Mouse (Mus musculus): Measurements from ENCODE around the gene Dbn1. TPM values are rescaled to one million over a fixed set of nuclear protein-coding genes. Genes with fewer than 3 reads are reported as not detected.
"Not testable (repeated sequence)": the region's sequence is repeated elsewhere in the genome, so short reads cannot be mapped to it uniquely, and the experiment has no call there.

Gene Dbn1
- polyA plus RNA-seq, 1 experiment = 0.62 TPM

GRCm38 (mm10) chr13:55446483-55447105 is 41.3 kb downstream of the Dbn1 start:
- TF ChIP-seq POLR2A (IDR thresholded peaks at IDR 0.05; ENCODE audit: borderline replicate concordance, low read depth, low read length) = no peak
- TF ChIP-seq CTCF (IDR thresholded peaks at IDR 0.05; ENCODE audit: low read depth, low read length) = no peak
- H3K4me1 ChIP-seq (ENCODE audit: control insufficient read depth, insufficient read depth, low read length) = peaks cover 22% of the 10 kb centered on the region
- peak overlapping the region; percentile 93 for H3K4me3 ChIP-seq (ENCODE audit: insufficient read depth, low read length)
- H3K27ac ChIP-seq (ENCODE audit: insufficient read depth, low read depth, low read length) = 0 out of 2 replicates have a peak overlapping the region, but pooled peaks have one; percentile 40

- peak overlapping the region; percentile 78 for H3K27ac ChIP-seq (ENCODE audit: insufficient read depth, low read depth, low read length)
- no peak for TF ChIP-seq CTCF (IDR thresholded peaks at IDR 0.05; ENCODE audit: low read depth, low read length)
- no peak for TF ChIP-seq POLR2A (IDR thresholded peaks at IDR 0.05; ENCODE audit: borderline replicate concordance, low read depth, low read length)
- peak overlapping the region; percentile 93 for H3K4me3 ChIP-seq (ENCODE audit: insufficient read depth, low read length)
- H3K4me1 ChIP-seq (ENCODE audit: control insufficient read depth, insufficient read depth, low read length) = peaks cover 26% of the 10 kb centered on the region
Measured at GRCm38 (mm10) chr13:55445361-55446091, 42.4 kb downstream of the Dbn1 start.

GRCm38 (mm10) chr13:55444937-55445315 is 43.0 kb downstream of the Dbn1 start, which contains the start of gene Grk6:
Gene Grk6 (plus strand): TSS chr13:55445072.
- H3K4me3 ChIP-seq (ENCODE audit: insufficient read depth, low read length) = peak within 1 kb of the TSS; percentile 93
- H3K4me1 ChIP-seq (ENCODE audit: control insufficient read depth, insufficient read depth, low read length) = peaks cover 26% of the 10 kb centered on the region
- H3K27ac ChIP-seq (ENCODE audit: insufficient read depth, low read depth, low read length) = peak within 1 kb of the TSS; percentile 94
- TF ChIP-seq CTCF (IDR thresholded peaks at IDR 0.05; ENCODE audit: low read depth, low read length) = no peak
- TF ChIP-seq POLR2A (IDR thresholded peaks at IDR 0.05; ENCODE audit: borderline replicate concordance, low read depth, low read length) = no peak

GRCm38 (mm10) chr13:55444286-55444936 is 43.5 kb downstream of the Dbn1 start:
- Histone ChIP-seq H3K27ac (ENCODE audit: insufficient read depth, low read depth, low read length) (peak overlapping the region; percentile 94), H3K4me3 (ENCODE audit: insufficient read depth, low read length) (peak overlapping the region; percentile 93), H3K4me1 (ENCODE audit: control insufficient read depth, insufficient read depth, low read length) (peaks cover 26% of the 10 kb centered on the region)
- TF ChIP-seq CTCF (IDR thresholded peaks at IDR 0.05; ENCODE audit: low read depth, low read length) (no peak), POLR2A (IDR thresholded peaks at IDR 0.05; ENCODE audit: borderline replicate concordance, low read depth, low read length) (no peak)

- H3K27ac ChIP-seq (ENCODE audit: insufficient read depth, low read depth, low read length) = peak overlapping the region; percentile 94
- peak overlapping the region; percentile 93 for H3K4me3 ChIP-seq (ENCODE audit: insufficient read depth, low read length)
- no peak for TF ChIP-seq POLR2A (IDR thresholded peaks at IDR 0.05; ENCODE audit: borderline replicate concordance, low read depth, low read length)
- TF ChIP-seq CTCF (IDR thresholded peaks at IDR 0.05; ENCODE audit: low read depth, low read length) = no peak
Measured at GRCm38 (mm10) chr13:55443799-55444285, 44.1 kb downstream of the Dbn1 start.

GRCm38 (mm10) chr13:55437111-55437629 is 50.7 kb downstream of the Dbn1 start:
- not testable (repeated sequence) for H3K4me3 ChIP-seq (ENCODE audit: insufficient read depth, low read length); H3K27ac ChIP-seq (ENCODE audit: insufficient read depth, low read depth, low read length)
- peaks cover 16% of the 10 kb centered on the region for H3K4me1 ChIP-seq (ENCODE audit: control insufficient read depth, insufficient read depth, low read length)

More at GRCm38 (mm10) chr13:55443799-55444285, 44.1 kb downstream of the Dbn1 start:
- peaks cover 26% of the 10 kb centered on the region for H3K4me1 ChIP-seq (ENCODE audit: control insufficient read depth, insufficient read depth, low read length)

- no peak for TF ChIP-seq CTCF (IDR thresholded peaks at IDR 0.05; ENCODE audit: low read depth, low read length)
- no peak for TF ChIP-seq POLR2A (IDR thresholded peaks at IDR 0.05; ENCODE audit: borderline replicate concordance, low read depth, low read length)
- Histone ChIP-seq H3K4me1 (ENCODE audit: control insufficient read depth, insufficient read depth, low read length) (peaks cover 37% of the 10 kb centered on the region), H3K27ac (ENCODE audit: insufficient read depth, low read depth, low read length) (peak overlapping the region; percentile 62), H3K4me3 (ENCODE audit: insufficient read depth, low read length) (no peak overlapping the region)
Measured at GRCm38 (mm10) chr13:55431889-55432685, 55.8 kb downstream of the Dbn1 start.

GRCm38 (mm10) chr13:55430566-55430965 is 57.3 kb downstream of the Dbn1 start:
- peaks cover 39% of the 10 kb centered on the region for H3K4me1 ChIP-seq (ENCODE audit: control insufficient read depth, insufficient read depth, low read length)
- H3K27ac ChIP-seq (ENCODE audit: insufficient read depth, low read depth, low read length) = no peak overlapping the region
- no peak for TF ChIP-seq POLR2A (IDR thresholded peaks at IDR 0.05; ENCODE audit: borderline replicate concordance, low read depth, low read length)
- TF ChIP-seq CTCF (IDR thresholded peaks at IDR 0.05; ENCODE audit: low read depth, low read length) = no peak
- no peak overlapping the region for H3K4me3 ChIP-seq (ENCODE audit: insufficient read depth, low read length)

Data from bone marrow macrophage, adult 2 months (primary cell).